Mouse (Mus musculus) myocyte (in vitro differentiated cells): ENCODE measurements around the gene Ing2.

Source experiments
- MYOG ChIP-seq, 3 experiments: IDR thresholded peaks; one replicate each; pipeline ENCODE4 v1.6.1; 2011; ENCODE audit warnings: control low read depth in 2 of 3, low read depth in 2 of 3, mild to moderate bottlenecking in 2 of 3; ENCODE audit not compliant: insufficient read length in 2 of 3, control insufficient read depth in 1 of 3, insufficient read depth in 1 of 3
- POLR2A ChIP-seq: IDR thresholded peaks from one replicate; pipeline ENCODE4 v1.6.1; 2011; ENCODE audit warnings: low read depth, mild to moderate bottlenecking, control low read depth, moderate library complexity; ENCODE audit not compliant: insufficient read length
- REST ChIP-seq: IDR thresholded peaks from one replicate; pipeline ENCODE4 v1.6.1; 2011; ENCODE audit warnings: mild to moderate bottlenecking, control low read depth, moderate library complexity; ENCODE audit not compliant: insufficient read depth, insufficient read length
- SRF ChIP-seq: IDR thresholded peaks from one replicate; pipeline ENCODE4 v1.6.1; 2011; ENCODE audit warnings: low read depth; ENCODE audit not compliant: control insufficient read depth, insufficient read length
- TCF12 ChIP-seq: IDR thresholded peaks from one replicate; pipeline ENCODE4 v1.6.1; 2011; ENCODE audit warnings: mild to moderate bottlenecking, control low read depth; ENCODE audit not compliant: poor library complexity, insufficient read depth, severe bottlenecking

DNA sequence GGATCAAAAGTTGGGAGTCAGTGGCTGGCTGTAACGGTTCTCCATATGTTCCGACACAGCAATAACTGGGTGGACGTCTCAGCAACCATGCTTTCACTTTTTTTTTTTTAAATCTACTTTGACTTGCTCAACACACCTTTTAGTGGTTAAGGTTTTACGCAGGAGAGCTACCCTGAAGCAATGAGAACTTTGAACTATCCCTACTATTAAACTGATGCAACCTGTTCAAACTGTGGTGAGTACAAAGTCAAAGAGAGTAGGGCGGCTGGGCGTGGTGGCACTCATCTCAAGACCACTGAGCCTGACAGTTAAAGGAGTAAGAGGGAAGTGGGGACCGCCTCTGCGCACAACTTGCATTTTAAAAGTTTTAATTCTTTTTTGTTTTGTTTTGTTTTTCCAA lies 31.4 kb upstream of the Ing2 start:
- no peak for TF ChIP-seq TCF12
- no peak for TF ChIP-seq SRF
- TF ChIP-seq MYOG (IDR thresholded peaks at IDR 0.05; ENCODE audit: control insufficient read depth in 1 of 3, insufficient read depth in 1 of 3, insufficient read length in 2 of 3, low read depth in 2 of 3): no peak
- TF ChIP-seq POLR2A: no peak
- TF ChIP-seq REST: no peak
